Mouse (Mus musculus): ENCODE data around the gene Arl9.
"Not testable (repeated sequence)": the region's sequence is repeated elsewhere in the genome, so short reads cannot be mapped to it uniquely, and the experiment has no call there.

Gene Arl9

GRCm38 (mm10) chr5:77015544-77016482 lies 12.0 kb downstream of the Arl9 start, which contains the start of gene Thegl:
Gene Thegl, plus strand, starts transcription at chr5:77016023.
- no peak for DNase-seq (ENCODE audit: low read depth, low spot score)

GRCm38 (mm10) chr5:77028034-77028433 lies 24.2 kb downstream of the Arl9 start:
- no peak for DNase-seq (ENCODE audit: low read depth, low spot score)

- DNase-seq (ENCODE audit: low read depth, low spot score): peak; percentile 78
Observed at GRCm38 (mm10) chr5:77029735-77030134, 25.9 kb downstream of the Arl9 start.

GRCm38 (mm10) chr5:77035101-77035500 lies 31.2 kb downstream of the Arl9 start:
- not testable (repeated sequence) for DNase-seq (ENCODE audit: low read depth, low spot score)

- DNase-seq (ENCODE audit: low read depth, low spot score): no peak
Observed at GRCm38 (mm10) chr5:77038451-77038850, 34.6 kb downstream of the Arl9 start.

GRCm38 (mm10) chr5:77039391-77039790 lies 35.5 kb downstream of the Arl9 start:
- DNase-seq (ENCODE audit: low read depth, low spot score): no peak

GRCm38 (mm10) chr5:77044362-77044761 lies 40.5 kb downstream of the Arl9 start:
- DNase-seq (ENCODE audit: low read depth, low spot score): no peak

GRCm38 (mm10) chr5:77052616-77053015 lies 48.8 kb downstream of the Arl9 start:
- peak; percentile 55 for DNase-seq (ENCODE audit: low read depth, low spot score)

GRCm38 (mm10) chr5:77056881-77057440 lies 53.1 kb downstream of the Arl9 start:
- DNase-seq (ENCODE audit: low read depth, low spot score): no peak
